Mouse (Mus musculus) regulatory T cell (primary cell): ENCODE data around the gene Fam169a.
"Not testable (repeated sequence)": the region's sequence is repeated elsewhere in the genome, so short reads cannot be mapped to it uniquely, and the experiment has no call there.

Experiments used
- in situ Hi-C: fragments of 300-600 bp; cut with MboI, MseI; formaldehyde crosslinking; loops from one replicate; pipeline ENCODE4 v1.15.1; 2025; ENCODE audit warnings: high pct_unique_total_duplicates

Gene Fam169a

DNA sequence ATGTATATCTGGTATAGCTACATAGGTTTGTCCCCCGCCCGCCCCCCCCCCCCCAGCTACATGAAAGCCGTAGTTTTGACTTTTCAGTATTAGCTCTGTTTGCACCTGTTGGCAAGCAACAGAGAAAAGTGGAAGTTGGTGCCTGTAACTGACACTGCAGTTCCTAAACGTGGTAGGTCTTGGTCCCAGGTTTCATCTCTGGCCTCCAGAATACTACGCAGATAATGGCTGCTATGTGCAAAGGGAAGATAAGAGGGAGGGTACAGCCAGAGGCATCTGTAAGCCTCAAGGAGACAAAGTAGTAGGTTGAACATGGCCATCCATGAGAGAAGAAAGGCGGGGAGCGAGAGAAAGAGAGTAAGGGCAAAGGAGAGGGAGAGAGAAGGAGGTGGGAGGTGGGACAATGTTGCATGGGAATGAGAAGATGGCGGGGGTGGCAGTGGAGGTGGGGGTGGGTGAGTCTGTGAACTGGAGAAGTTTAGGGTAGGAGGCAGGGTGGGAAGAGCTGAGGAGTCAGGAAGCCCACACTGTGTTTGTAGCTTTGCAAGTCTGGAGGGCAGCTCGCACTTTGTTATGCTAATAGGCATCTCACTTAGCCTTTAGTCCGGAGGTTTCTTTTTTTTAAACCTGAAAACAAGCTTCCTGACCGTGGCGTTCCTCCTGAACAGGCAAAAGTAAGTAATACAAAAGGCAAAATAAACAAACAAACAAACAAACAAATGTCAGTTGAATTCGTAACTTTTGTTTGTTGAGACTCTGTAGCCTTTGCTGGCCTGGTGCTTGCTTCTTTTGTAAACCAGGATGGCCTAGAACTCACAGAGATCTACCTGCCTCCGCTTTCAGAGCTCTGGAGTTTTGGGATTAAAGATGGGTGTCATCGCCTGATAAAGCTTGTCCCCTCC lies at the start of gene Fam169a:
Gene Fam169a, plus strand, starts transcription at position 638 of the 902 bp plus-strand sequence.
- in situ Hi-C loops: no loop called here

DNA sequence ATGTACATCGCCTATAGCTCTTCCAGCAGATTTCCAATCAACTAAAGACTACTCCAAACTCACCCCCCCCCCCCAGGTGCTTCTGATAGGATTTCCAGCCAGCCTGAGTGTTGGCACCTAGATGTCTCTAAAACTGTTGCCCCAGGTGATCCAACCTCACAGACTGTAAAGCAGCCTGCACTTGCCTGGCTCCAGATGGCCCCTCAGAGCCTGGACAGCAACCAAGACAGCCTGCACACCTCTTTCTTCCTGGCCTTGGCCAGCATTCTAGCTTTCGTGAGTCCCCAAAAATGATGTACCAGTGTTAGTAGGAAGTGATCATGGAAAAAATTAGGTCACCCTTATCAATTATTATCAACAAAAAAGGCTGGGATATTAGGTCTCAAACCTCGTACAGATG lies 49.4 kb upstream of the Fam169a start:
- in situ Hi-C loops: no loop called here

DNA sequence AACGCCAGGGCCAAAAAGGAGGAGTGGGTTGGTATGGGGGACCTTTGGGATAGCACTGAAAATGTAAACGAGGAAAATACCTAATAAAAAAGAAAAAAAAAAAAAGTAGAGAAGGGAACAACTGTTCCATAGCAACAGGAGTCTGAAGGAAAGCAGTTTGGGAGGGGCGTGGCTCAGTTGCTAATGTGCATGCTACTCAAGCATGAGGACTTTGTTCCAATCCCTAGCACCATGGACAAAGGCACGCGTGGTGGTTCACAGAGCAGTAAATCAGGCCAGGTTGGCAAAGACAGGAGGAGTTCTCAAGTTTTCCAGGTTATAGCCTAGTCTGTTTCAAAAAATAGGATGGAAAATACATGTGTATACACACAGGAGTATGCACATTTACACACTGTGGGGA lies 47.0 kb upstream of the Fam169a start:
- in situ Hi-C loops: no loop called here

DNA sequence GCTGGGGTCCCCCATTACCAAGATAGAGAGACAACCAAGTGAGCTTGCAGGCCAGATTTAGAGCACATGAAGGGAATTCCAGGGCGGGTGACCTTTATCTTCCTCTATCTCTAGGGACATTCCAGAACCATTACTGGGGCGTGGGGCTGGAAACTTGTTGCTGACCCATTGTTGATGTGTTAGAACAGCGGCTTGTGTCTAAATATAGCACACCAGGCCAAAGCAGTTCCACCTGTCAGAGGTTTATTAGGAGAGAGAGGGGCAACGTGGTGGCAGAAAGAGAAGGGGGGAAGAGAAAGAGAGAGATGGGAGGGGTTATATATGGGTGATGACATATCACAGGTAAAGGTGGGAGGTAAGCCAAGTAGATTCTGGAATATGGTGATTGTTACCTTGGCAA lies 45.2 kb upstream of the Fam169a start:
- in situ Hi-C loops: no loop called here

DNA sequence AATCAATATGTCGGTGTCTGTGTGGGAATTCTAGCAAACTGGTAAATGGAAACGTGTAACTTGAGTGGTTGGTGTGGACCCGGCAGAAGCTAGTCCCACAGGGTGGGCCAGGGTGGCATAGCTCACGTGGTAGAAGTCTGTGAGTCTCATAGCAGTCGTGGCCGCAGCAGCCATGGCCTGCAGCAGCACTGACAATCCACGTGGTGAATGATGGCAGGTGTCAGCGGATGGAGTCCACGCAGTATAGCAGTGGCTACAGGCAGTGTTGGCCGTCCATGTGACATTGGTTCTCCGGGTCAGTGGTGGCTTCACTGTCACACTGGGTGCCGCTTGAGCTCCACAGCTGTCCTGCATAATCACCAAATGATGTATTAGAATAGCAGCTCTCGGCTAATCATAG lies 37.0 kb upstream of the Fam169a start:
- in situ Hi-C loops: no loop called here

DNA sequence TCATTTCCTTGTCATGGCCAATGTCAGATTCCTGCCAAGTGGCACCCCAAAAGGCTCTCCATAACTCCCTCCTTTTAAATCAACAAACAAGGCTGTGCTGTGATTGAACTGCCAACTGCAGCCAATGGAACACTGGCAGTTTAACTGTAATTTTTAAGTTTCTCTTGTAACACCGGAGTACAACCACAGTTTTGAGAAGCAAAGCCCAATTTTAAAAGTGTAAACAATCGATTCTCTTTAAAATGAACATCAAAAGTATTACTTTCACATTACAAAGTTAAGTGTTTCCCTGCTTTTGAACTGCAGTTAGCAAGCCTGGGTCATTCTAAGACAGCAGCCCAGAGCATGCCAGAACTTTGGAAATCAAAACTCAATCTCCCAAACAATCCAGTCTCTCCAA lies 32.8 kb upstream of the Fam169a start, which contains the start of gene 1700029F12Rik:
Gene 1700029F12Rik, minus strand, starts transcription at position 101 of the 400 bp plus-strand sequence.
- in situ Hi-C loops: no loop called here

DNA sequence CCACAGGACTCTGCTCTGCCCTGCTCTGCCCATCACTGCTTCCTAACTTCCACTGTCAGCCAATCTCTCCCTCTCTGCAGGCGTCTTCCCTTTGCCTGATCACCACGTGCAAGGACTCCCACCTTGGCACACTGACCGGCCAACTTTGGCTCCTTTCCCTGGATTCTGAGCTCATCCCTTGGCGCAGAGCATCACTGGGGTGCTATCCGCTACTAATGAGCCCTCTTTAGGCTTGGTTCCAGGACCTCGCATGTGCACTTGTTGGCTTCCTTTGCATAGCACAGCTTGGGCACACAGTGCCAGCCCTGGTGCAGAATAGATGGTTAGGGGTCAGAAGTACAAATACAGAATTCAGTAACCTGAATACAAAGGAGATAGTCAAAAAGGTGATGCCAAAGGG lies 15.9 kb upstream of the Fam169a start:
- in situ Hi-C loops: loop anchor here (5.0 kb wide), 1 partner anchor 199 kb away; no protein-coding TSS in a partner anchor

DNA sequence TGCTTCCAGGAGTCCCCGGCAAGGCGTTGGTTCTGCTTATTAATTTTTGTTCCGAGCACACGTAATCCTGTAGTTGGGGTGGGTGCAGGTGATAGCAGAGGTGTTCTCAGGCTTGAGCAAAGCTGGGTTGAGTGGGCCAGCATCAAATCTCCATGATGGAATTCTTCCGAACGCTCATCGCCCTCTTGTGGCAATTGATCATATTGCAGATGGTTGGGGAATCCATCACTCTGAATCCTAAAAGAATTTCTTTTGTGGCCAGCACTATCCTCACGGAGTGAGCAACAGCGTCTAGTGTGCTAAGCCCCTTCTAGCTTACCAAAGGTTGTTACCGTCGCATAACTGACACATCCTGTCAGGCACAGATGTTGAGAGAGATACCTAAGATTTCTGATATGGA lies 14.4 kb upstream of the Fam169a start:
- in situ Hi-C loops: loop anchor here (5.0 kb wide), 1 partner anchor 200 kb away; no protein-coding TSS in a partner anchor

DNA sequence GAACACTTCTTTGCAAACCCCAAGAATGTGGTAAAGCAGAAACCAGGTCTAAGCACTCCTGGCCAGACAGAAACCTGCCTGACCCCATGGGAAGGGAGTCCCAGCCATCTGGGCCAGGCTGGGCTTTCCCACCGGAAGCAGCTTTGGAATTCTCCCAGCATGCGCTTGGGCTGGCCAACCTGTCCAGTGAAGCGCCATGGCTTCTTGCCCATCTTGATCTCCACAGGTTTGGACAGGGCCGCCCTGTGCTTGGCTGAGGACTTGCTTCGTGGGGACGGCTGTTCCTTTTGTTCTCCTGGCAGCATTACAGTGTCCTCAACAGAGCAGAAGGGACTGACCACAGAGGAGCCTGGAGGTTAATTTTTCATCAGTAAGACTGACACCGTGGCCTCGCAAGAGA lies 13.2 kb upstream of the Fam169a start:
- in situ Hi-C loops: loop anchor here (5.0 kb wide), 1 partner anchor 202 kb away; no protein-coding TSS in a partner anchor

DNA sequence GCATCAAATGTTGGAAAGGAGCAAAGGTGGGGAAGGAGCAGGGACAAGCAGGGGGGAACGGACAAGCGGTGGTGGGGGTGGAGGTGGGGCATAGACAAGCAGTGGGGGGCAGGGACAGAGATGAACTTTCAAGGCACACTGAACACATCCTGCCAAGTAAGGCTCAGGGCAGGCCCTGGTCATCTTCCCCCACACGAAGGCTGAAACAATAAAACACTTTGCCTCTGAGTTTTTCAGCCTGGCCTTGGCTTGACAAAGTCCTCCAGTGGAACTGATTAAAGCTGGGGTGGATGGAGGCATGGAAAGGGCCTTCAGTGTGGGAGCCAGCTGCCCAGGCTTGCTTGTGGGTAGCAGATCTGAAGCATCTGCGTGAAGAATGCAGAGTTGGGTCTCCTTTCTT lies 9.3 kb upstream of the Fam169a start:
- in situ Hi-C loops: no loop called here

DNA sequence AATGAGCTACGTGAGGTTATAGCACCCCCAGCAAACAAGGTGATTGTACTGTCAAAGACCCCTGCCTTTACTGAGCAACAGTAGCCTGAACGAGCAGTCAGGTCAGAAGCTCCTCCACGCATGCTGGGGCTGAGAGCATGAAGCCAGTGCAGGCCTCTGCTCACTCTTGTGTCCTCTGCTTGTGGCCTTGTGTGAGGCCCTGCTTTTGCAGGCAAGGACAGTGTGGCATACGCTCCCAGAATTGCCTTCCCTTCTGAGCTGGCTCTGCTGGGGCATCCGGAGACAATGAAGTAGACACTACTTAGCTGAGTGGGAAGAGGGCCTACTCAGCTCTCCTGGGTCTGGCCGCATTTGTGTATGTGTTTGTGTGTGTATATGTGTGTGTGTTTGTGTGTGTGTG lies 7.3 kb upstream of the Fam169a start:
- in situ Hi-C loops: no loop called here

DNA sequence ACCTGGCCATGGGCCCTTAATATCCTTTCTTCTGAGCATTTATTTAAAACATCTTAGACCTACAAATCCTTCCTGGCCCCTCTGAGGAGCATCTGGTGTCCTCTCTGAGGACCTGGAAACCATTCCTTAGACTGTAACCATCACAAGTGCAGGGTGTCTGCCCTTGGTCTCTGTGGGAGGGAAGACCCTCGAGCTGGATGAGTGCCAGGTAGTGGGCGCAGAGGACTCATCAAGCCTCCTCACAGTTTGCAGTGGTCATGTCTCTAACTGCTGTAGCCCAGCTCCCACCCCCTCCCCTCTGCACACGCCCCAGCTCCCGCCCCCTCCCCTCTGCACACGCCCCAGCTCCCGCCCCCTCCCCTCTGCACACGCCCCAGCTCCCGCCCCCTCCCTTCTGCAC lies 6.8 kb upstream of the Fam169a start:
- in situ Hi-C loops: no loop called here

DNA sequence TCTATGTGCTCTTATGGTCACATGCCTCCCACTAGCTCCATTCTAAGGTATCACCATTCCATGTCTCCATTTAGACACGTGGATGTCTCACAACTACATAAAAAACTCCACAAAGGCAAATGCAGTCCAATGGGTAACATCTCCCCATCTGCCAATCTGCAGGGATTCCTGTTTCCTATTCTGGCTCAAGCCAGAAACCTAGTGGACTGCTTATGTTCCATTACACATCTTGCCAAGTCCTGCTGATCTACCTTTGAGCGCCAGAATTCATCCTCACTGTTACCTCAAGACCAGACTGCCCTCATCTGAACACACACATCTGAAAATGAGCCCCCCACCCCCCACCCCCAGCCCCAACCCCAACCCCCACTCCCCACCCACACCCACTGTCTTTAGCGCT lies 4.9 kb upstream of the Fam169a start:
- in situ Hi-C loops: no loop called here

DNA sequence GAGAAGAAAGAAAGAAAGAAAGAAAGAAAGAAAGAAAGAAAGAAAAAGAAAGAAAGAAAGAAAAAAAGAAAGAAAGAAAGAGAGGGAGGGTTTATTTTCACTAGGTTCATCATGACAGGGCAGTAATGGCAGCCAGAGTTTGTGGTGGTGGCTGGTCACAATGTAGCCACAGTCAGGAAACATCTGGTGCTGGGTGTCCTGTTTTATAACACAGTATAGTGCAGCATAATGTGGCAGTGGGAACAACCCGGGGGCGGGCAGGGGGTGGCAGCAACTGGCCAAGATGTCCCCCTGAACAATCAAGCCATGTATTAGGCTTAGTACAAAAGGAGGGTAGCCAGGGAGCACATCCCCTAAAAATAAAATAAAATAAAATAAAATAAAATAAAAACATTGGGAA lies 3.7 kb upstream of the Fam169a start:
- in situ Hi-C loops: no loop called here

DNA sequence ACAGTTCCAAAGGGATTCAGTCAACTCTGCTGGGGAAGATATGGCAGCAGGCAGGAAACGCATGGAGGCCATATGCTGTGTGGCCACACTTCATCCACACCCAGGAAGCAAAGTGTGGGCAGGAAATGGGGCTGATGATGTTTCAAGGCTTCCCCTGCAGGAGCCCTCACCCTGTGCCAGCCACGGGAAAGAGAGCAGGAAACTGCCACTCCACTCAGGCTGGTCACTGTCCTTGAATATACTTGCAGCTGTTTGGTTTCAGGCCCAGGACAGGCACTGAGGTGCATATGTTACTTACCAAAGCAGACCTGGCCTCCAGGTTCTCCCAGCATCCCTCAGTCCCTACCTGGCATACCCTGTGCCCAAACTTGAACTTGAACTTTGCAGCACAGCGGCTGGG lies 2.7 kb upstream of the Fam169a start:
- in situ Hi-C loops: no loop called here

DNA sequence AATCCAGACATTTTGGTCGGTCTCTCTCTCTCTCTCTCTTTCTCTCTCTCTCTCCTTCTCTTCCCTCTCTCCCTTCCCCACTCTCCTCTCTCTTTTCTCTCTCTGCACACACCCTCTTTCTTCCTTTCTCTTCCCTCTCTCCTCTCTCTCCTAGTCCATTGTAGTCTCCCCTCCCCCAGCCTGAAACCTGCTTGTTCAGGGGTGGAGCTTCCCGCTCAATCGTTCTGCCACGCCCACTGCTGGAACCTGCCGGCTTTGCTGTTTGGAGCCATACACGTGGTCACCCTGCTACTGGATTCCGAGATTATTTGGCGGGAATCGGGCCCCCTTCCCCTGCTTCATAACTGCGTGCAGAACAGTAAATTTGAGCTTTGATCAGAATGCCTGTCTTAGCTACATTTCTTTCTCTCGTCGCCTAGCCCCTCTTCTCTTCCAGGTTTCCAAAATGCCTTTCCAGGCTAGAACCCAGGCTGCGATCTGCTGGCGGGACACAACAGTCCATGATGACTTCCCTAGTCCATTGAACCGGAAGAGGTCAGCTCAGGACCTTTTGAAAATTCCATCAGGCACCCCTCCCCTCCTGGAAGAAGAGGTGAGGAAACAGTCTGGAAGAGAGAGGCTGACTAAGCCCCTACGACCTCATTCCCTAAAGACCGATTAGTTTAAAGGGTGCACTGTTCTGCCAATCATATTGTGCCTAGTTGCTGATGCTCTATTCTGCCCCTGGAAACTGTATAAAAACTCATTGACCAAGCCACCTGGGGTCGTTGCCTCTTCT lies 2.1 kb upstream of the Fam169a start:
- in situ Hi-C loops: not testable (repeated sequence)

DNA sequence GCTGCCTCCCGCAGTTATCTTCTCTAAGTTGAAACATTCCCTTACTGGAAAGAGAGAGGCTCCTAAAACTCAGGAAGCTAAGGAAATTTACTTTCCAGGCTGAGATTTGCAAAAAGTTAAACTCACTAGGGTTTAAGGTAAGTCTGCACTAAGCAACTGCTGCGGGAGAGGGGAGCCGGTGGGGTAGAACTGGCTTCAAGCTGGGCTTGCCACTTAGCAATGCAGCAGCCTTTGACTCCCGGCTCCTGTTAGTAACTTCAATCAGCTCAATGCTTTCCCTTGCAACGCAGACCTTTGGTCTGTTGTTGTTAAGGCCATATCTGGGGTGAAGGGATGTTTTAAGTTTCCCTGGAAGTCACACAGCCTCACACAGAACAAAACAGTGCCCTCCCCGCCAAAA lies 605 bp downstream of the Fam169a start:
- in situ Hi-C loops: no loop called here

DNA sequence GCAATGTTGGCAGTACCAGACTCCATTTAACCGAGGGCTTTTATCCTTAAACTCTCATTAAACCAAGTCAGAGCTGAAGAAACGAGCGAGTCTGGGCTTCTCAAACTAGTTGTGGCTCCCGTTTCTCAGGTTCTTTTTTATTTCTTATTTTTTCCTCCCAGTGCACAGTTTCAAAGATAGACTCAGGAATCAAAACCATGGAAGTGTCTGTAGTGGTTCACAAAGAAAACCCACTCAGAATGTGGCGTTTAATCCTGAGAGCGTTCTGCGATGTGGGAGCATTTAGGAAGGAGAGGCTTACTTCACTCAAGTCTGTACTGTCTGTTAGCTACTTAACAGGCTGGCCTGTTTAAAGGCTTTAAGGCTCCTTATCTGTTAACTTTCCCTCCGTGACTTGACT lies 1.1 kb downstream of the Fam169a start:
- in situ Hi-C loops: no loop called here

DNA sequence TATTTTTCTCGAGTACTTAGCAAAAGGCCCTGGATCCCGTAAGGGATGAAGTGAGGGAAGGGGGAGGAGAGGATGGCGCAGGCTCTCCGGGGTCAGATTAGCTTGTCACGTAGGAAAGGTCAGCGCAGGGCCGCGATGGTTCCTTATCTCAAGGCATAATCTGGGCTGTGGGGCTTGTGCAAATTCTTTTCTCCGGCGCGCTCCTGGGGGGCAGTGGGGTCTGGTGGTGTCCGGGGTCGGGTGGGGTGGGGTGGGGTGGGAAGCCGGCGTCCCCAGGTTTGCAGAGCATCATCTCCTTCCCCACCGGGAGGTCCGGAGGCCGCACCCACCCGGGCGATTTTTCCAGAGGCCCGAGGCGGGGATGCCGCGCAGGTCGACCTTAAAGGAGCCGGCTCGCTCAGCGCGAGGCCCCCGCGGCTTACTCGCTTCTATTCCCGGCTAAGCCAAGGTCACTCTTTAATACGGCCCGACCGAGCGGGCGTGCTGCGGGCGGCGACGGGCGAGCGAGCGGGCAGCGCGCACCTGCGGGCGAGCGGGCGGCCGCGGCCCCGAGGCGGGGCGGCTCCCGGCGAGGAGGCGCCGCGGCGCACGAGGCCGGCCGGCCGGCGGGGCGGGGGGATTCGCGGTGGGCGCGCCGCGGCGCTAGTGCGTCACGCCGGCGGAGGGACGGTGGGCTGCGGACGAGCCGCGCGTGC lies 4.0 kb downstream of the Fam169a start:
- in situ Hi-C loops: no loop called here

DNA sequence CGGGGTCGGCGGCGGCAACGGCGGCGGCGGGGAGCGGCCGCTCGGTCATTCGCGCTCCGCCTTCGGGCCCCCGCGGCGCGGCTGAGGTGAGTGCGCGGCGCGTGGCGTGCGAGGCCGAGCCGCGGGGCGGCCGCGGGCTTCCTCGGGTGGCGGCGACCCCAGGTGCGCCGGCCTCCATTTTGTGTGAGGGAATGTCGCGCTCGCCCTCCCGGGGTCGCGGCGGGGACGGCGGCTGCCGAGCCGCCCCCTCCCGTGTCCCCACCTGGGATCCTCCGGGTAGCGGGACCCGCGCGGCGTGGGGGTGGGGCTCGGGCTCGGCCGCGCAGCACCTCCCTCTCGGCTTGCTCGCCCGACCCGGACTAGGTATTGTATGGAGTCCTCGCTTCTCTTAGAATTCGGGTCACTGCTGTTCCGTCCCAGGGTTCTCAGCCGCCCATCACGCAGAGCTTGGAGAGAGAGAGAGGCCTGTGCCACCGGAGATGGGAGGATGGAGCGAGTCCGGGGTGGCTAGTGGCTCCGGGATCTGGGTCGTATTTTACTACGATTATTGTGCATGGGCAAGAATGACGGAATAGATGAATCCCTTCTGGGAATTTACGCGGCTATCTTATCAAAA lies 4.6 kb downstream of the Fam169a start:
- in situ Hi-C loops: no loop called here

DNA sequence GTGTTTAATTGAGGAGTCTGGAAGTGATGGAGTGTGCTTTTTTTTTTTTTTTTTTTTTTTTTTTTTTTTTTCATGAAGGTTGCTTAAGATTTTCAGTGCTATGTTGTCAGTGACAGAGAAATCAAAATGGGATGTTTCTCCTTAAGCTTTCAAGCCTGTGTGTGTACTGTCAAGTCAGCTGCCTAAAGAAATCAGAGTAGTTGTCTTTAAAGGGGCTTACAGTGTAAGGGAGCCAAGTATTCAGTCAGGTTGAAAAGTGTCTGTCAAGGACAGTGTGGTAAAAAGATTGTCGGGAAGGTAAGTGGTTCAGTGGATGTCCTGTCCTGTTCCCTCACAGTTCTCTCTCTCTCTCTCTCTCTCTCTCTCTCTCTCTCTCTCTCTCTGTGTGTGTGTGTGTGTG lies 6.4 kb downstream of the Fam169a start:
- in situ Hi-C loops: no loop called here

DNA sequence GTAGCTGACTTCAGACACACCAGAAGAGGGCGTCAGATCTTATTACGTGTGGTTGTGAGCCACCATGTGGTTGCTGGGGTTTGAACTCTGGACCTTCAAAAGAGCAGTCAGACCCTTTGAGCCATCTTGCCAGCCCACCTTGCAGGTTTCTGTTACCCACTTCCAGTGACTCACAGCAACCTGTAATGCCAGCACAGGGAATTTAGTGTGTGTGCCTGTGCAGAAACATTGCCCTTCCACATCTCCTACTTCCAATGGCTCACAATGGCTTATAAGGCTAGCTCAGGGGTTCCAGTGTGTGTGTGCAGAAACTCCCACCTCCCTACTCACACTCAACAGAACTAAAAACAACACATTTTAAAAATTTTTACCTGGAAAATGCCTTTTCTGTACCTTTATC lies 10.5 kb downstream of the Fam169a start:
- in situ Hi-C loops: no loop called here
